Mouse (Mus musculus): ENCODE measurements around the gene Rapgef6. TPM values are rescaled to one million over a fixed set of nuclear protein-coding genes. Genes with fewer than 3 reads are reported as not detected.

Rapgef6 gene
- polyA plus RNA-seq (2014; fragmentation: Illumina TruSeq; extraction: RNeasy Lipid Tissue Mini Kit (QIAGEN cat#74804); ENCODE audit: low replicate concordance): 24.2 TPM

DNA sequence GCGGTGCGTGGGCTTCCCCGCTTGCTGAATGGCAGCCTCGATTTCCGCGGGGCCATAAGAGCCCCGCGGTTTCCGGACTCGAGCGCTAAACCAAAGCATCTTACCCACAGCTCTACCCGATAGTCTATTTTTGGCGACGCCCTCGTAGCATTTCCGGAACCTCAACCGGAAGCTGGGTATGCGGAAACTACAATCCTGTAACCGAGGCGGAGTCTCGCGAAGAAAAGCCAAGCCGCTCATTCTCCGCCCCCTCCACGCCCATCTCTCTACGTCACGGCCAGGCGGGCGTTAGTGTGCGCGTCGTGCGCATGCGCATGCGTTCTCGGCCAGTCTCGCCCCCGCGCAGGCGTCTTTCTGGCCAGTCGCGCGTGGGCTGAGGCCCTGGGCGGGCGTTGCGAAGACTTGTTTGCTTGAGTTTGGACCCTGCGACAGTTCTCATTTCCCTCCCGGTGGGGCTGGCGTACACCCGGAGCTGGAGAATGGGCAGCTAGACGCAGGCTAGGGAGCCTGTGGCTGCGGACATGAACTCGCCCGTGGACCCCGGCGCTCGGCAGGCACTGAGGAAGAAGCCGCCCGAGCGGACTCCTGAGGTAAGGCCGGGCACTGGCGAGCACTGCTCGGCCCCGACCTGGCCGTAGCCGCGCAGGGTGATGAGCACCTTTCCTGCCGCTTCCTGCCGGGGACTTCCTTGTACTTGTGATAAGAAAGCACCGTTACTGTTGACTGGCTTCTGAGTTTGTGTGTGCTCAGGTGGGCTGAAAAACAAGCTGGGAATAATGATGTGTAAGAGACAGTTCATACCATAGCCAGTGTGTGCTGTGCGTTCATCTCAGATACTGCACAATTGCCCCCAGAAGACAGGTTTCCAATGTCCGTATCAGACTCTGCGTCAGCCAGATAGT lies at the start of gene Rapgef6:
TSS of gene Rapgef6 (plus strand) at position 319 of the 902 bp plus-strand sequence.

Other genes starting within 250 kb of the Rapgef6 start
- gene Acsl6, start 219.0 kb upstream of the Rapgef6 start, polyA plus RNA-seq (2014; fragmentation: Illumina TruSeq; extraction: RNeasy Lipid Tissue Mini Kit (QIAGEN cat#74804); ENCODE audit: low replicate concordance): 13.4 TPM
- not detected for gene Meikin, start 152.2 kb upstream of the Rapgef6 start, polyA plus RNA-seq (2014; fragmentation: Illumina TruSeq; extraction: RNeasy Lipid Tissue Mini Kit (QIAGEN cat#74804); ENCODE audit: low replicate concordance)
- gene Fnip1, start 84.6 kb upstream of the Rapgef6 start, polyA plus RNA-seq (2014; fragmentation: Illumina TruSeq; extraction: RNeasy Lipid Tissue Mini Kit (QIAGEN cat#74804); ENCODE audit: low replicate concordance): 58.5 TPM

Data from small intestine, adult 10 weeks (tissue).